In genomic region chr14:7851543-7852065, GRCm38 (mm10) we compare ENCODE assay signal across 8 mouse cellular contexts. TPM values are rescaled to one million over a fixed set of nuclear protein-coding genes. Genes with fewer than 3 reads are reported as not detected.
DNase-seq lines count a peak whose midpoint lies in the region; ATAC-seq lines count a peak whose summit lies in the region.

No protein-coding gene starts in this region.

- no peaks in the 10 kb centered on the region for H3K27me3 ChIP-seq in heart, embryonic 12.5 days (replicated peaks)
- H3K27me3 ChIP-seq in kidney, embryonic 15.5 days = no peaks in the 10 kb centered on the region

- H3K4me3 ChIP-seq in heart, embryonic 12.5 days = peak overlapping the region; percentile 2; the same call in 1 of the 2 replicates
- H3K4me3 ChIP-seq in kidney, embryonic 15.5 days (replicated peaks) = no peak overlapping the region

- no peaks in the 10 kb centered on the region for H3K36me3 ChIP-seq in heart, embryonic 12.5 days
- no peaks in the 10 kb centered on the region for H3K36me3 ChIP-seq in kidney, embryonic 15.5 days

- peak overlapping the region; percentile 82 for H3K27ac ChIP-seq in heart, embryonic 12.5 days (ENCODE audit: poor library complexity, severe bottlenecking)
- peak overlapping the region; percentile 65 for H3K27ac ChIP-seq in kidney, embryonic 15.5 days

- peak overlapping the region; percentile 53 for H3K4me2 ChIP-seq in heart, embryonic 12.5 days
- H3K4me2 ChIP-seq in kidney, embryonic 15.5 days = peak overlapping the region; percentile 26; the same call in 1 of the 2 replicates

- H3K4me1 ChIP-seq in heart, embryonic 12.5 days (replicated peaks) = peaks cover 77% of the 10 kb centered on the region
- peaks cover 68% of the 10 kb centered on the region for H3K4me1 ChIP-seq in kidney, embryonic 15.5 days

- no peaks in the 10 kb centered on the region for H3K9me3 ChIP-seq in heart, embryonic 12.5 days (replicated peaks)
- no peaks in the 10 kb centered on the region for H3K9me3 ChIP-seq in kidney, embryonic 15.5 days (replicated peaks)

- peak; percentile 19 to 25 for DNase-seq in cerebellum, postnatal 14 days
- no peak for DNase-seq in cerebellum, adult 9-11 months
- peak; percentile 57 for DNase-seq in embryo, embryonic 10 days (ENCODE audit: low spot score)
- DNase-seq in lung, postnatal 4 days = peak; percentile 64 to 73
- DNase-seq in thymus, postnatal 4 days = no peak
- DNase-seq in right cerebral cortex, postnatal 25 days = no peak

- H3K9ac ChIP-seq in heart, embryonic 12.5 days = peak overlapping the region; percentile 55
- H3K9ac ChIP-seq in kidney, embryonic 15.5 days = no peak overlapping the region

- peak; percentile 74 for ATAC-seq in heart, embryonic 12.5 days (ENCODE audit: insufficient number of reproducible peaks, low FRiP score)
- peak; percentile 44; the same call in 1 of the 2 replicates for ATAC-seq in kidney, embryonic 15.5 days (replicated peaks; ENCODE audit: low FRiP score)

- WGBS in heart, embryonic 12.5 days = 4% methylated on average over 5 of the region's 5 CpGs
- WGBS in kidney, embryonic 15.5 days = 39% methylated on average over 5 of the region's 5 CpGs

RNA-seq across cellular contexts. Expression of gene Flnb, which starts 33.8 kb away (rescaled TPM):
- 15.1 and 28.3 TPM in 2 replicates for polyA plus RNA-seq in heart, embryonic 12.5 days (2016; fragmentation: Nextera tagmentation; extraction: Ambion mirVana)
- 19.4 and 20.6 TPM in 2 replicates for polyA plus RNA-seq in kidney, embryonic 15.5 days (2015; fragmentation: Nextera tagmentation; extraction: Ambion mirVana)

Comparison
In these comparisons a context has a peak if more than half of its experiments do, and no peak if none do; other contexts are left out.
1. DNase-seq: peak in cerebellum, postnatal 14 days (2 of 2), embryo, embryonic 10 days (single experiment) and lung, postnatal 4 days (2 of 2); none in cerebellum, adult 9-11 months (single experiment), thymus, postnatal 4 days (single experiment) and right cerebral cortex, postnatal 25 days (single experiment).